Mouse (Mus musculus) myocyte (in vitro differentiated cells): ENCODE results near the gene Ly6c1.
"Not testable (repeated sequence)": the region's sequence is repeated elsewhere in the genome, so short reads cannot be mapped to it uniquely, and the experiment has no call there.

Experiments
- MYOD1 ChIP-seq, 3 experiments: IDR thresholded peaks; one replicate each; pipeline ENCODE4 v1.6.1; 2011; ENCODE audit warnings: control low read depth in 2 of 3, low read depth in 2 of 3, mild to moderate bottlenecking in 2 of 3, moderate library complexity in 1 of 3; ENCODE audit not compliant: insufficient read length in 2 of 3, control insufficient read depth in 1 of 3
- POLR2A ChIP-seq: IDR thresholded peaks from one replicate; pipeline ENCODE4 v1.6.1; 2011; ENCODE audit warnings: low read depth, mild to moderate bottlenecking, control low read depth, moderate library complexity; ENCODE audit not compliant: insufficient read length
- POLR2AphosphoS2 ChIP-seq: IDR thresholded peaks from one replicate; pipeline ENCODE4 v1.6.1; 2011; ENCODE audit warnings: low read depth, control low read depth; ENCODE audit not compliant: insufficient read length
- TCF12 ChIP-seq: IDR thresholded peaks from one replicate; pipeline ENCODE4 v1.6.1; 2011; ENCODE audit warnings: mild to moderate bottlenecking, control low read depth; ENCODE audit not compliant: poor library complexity, insufficient read depth, severe bottlenecking
- USF1 ChIP-seq: IDR thresholded peaks from one replicate; pipeline ENCODE4 v1.6.1; 2011; ENCODE audit warnings: low read depth, mild to moderate bottlenecking, control low read depth, moderate library complexity

- not testable (repeated sequence) for TF ChIP-seq POLR2A; POLR2AphosphoS2; TCF12; MYOD1 (IDR thresholded peaks at IDR 0.05; ENCODE audit: control insufficient read depth in 1 of 3, insufficient read length in 2 of 3, low read depth in 2 of 3); USF1
Observed at GRCm38 (mm10) chr15:75052414-75052813, 3.8 kb upstream of the Ly6c1 start.
